Mouse (Mus musculus): Measurements from ENCODE around the gene Znfx1. TPM values are rescaled to one million over a fixed set of nuclear protein-coding genes. Genes with fewer than 3 reads are reported as not detected.
A peak's percentile ranks its signal among the peaks of the same experiment; 100 is the strongest.
"Not testable (repeated sequence)": the region's sequence is repeated elsewhere in the genome, so short reads cannot be mapped to it uniquely, and the experiment has no call there.

Znfx1 gene
- polyA plus RNA-seq, 1 experiment from 2014 or later = 7.9 TPM

- ATAC-seq (ENCODE audit: low FRiP score, low read depth) = no peak
- H3K9ac ChIP-seq = no peak overlapping the region
- H3K4me3 ChIP-seq = no peak overlapping the region
- no peaks in the 10 kb centered on the region for H3K4me1 ChIP-seq
- peaks cover 100% of the 10 kb centered on the region for H3K36me3 ChIP-seq
- no peaks in the 10 kb centered on the region for H3K9me3 ChIP-seq
- 92% methylated on average over 6 of the region's 6 CpGs for WGBS
- no peak overlapping the region for H3K27ac ChIP-seq
- no peak overlapping the region for H3K4me2 ChIP-seq (replicated peaks)
- H3K27me3 ChIP-seq = no peaks in the 10 kb centered on the region
These were observed 24.5 kb downstream of the Znfx1 start for GRCm38 (mm10) chr2:167038297-167038696.

- no peak overlapping the region for H3K9ac ChIP-seq
- no peak for ATAC-seq (ENCODE audit: low FRiP score, low read depth)
- H3K4me3 ChIP-seq = no peak overlapping the region
These were observed 25.1 kb downstream of the Znfx1 start for GRCm38 (mm10) chr2:167037710-167038109.

DNA sequence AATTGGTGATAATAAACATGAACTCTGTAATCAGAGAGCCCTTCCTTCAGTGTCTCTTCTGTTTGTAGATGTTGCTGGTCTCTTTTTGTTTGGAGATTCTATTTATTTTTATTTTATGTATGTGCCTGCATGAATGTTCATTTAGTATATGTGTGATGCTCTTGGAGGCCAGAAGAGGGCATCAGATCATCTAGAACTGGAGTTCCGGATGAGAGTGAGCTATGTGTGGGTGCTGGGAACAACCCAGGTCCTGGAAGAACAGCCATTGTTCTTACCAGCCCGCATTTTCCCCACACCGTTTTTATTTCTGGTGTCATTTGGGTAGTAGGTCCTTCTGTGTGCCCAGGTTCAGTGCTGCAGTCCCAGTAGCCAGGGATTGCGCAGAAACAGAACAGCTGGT is 32.3 kb downstream of the Znfx1 start:
- H3K36me3 ChIP-seq = peaks cover 93% of the 10 kb centered on the region
- 93% methylated on average over 4 of the region's 4 CpGs for WGBS
- no peak overlapping the region for H3K27ac ChIP-seq
- no peak overlapping the region for H3K9ac ChIP-seq
- H3K4me2 ChIP-seq (replicated peaks) = no peak overlapping the region
- no peaks in the 10 kb centered on the region for H3K4me1 ChIP-seq
- ATAC-seq (ENCODE audit: low FRiP score, low read depth) = no peak
- H3K27me3 ChIP-seq = no peaks in the 10 kb centered on the region
- H3K4me3 ChIP-seq = no peak overlapping the region
- no peaks in the 10 kb centered on the region for H3K9me3 ChIP-seq

More at GRCm38 (mm10) chr2:167037710-167038109, 25.1 kb downstream of the Znfx1 start:
- Histone ChIP-seq H3K27ac (no peak overlapping the region), H3K36me3 (peaks cover 97% of the 10 kb centered on the region), H3K9me3 (no peaks in the 10 kb centered on the region), H3K4me2 (replicated peaks) (no peak overlapping the region), H3K4me1 (no peaks in the 10 kb centered on the region), H3K27me3 (no peaks in the 10 kb centered on the region)
- WGBS = 97% methylated on average over 12 of the region's 12 CpGs

DNA sequence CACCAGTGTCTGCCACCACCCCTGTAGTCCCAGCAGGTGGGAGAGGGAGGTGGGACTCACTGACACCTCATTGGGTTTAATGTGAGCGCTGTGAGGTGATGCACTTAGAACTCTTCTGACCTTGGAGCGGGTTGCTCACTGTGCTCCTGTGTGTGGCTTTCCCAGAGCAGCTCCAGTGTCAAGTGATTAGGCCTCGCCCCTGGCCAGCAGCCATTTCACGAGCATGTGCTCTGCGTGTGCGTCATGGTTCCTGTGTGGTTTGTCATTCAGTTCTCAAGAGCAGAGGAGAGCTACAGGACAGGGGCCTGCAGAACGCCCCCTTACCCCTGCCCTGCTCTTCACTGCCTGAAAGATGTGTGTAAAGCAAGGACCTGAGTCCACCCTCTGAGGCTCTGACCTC is 34.3 kb downstream of the Znfx1 start:
- H3K4me2 ChIP-seq (replicated peaks) = no peak overlapping the region
- H3K9me3 ChIP-seq = no peaks in the 10 kb centered on the region
- H3K4me3 ChIP-seq = no peak overlapping the region
- peaks cover 92% of the 10 kb centered on the region for H3K36me3 ChIP-seq
- ATAC-seq (ENCODE audit: low FRiP score, low read depth) = no peak
- H3K27me3 ChIP-seq = no peaks in the 10 kb centered on the region
- no peaks in the 10 kb centered on the region for H3K4me1 ChIP-seq
- no peak overlapping the region for H3K27ac ChIP-seq
- H3K9ac ChIP-seq = no peak overlapping the region
- WGBS = 96% methylated on average over 7 of the region's 7 CpGs

- Histone ChIP-seq H3K4me1 (peaks cover 15% of the 10 kb centered on the region), H3K4me3 (no peak overlapping the region), H3K9me3 (no peaks in the 10 kb centered on the region), H3K9ac (no peak overlapping the region), H3K27ac (no peak overlapping the region), H3K36me3 (peaks cover 64% of the 10 kb centered on the region), H3K4me2 (replicated peaks) (no peak overlapping the region), H3K27me3 (no peaks in the 10 kb centered on the region)
- ATAC-seq (ENCODE audit: low FRiP score, low read depth) = no peak
- 92% methylated on average over 10 of the region's 10 CpGs for WGBS
These were observed 43.4 kb downstream of the Znfx1 start for GRCm38 (mm10) chr2:167019396-167019795.

DNA sequence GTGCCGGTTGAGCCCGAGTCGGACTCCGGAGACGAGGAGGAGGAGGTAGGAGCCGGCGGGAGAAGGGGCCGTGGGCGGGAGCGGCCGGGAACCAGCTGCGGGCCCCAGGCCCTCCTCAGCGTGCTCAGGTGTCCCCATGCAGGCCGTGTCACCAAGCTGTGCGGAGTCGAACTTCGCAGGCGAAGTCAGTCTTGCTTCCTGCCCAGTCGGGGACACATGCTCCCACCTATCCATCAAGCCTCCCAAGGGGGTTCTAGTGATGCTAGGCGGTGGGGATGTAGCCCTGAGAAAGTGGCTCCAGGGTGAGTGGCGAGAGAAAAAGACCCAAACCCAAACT is 47.5 kb downstream of the Znfx1 start:
- Histone ChIP-seq H3K36me3 (peaks cover 27% of the 10 kb centered on the region), H3K4me1 (peaks cover 15% of the 10 kb centered on the region), H3K27ac (no peak overlapping the region), H3K9me3 (no peaks in the 10 kb centered on the region), H3K4me3 (peak overlapping the region; percentile 87), H3K9ac (peak overlapping the region; percentile 89), H3K4me2 (replicated peaks) (peak overlapping the region; percentile 95), H3K27me3 (no peaks in the 10 kb centered on the region)
- no peak; the same call in 1 of the 2 replicates for ATAC-seq (ENCODE audit: low FRiP score, low read depth)
- under 1% methylated on average over 19 of the region's 21 CpGs for WGBS

DNA sequence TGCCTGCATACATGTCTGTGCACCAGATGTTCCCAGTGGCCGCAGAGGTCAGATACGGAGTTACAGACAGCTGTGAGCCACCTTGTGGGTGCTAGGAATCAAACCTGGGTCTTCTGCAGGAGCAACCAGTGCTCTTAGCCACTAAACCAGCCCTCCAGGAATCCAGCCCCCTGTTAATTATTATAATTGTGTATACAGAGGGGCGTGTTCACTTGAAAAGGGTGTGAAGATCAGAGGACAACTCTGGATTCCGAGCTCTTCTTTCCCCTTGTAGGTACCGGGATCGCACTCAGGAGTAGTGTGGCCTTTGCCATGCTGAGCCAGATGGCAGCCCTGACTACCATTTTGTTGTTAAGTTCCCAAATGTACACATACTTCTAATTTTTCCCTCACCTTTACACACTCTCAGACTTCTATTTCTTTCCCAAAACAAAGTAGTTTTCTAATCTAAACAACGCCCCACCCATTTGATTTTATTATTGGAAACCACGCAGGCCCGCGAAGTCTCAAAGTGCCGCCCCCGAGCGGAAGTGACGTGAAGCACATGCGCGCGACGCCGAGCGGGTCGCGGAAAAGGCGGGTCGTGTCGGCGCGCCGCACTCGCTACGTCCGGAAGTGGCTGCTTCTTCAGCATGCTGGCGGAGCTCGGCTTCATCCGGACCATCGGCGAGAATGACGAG is 48.0 kb downstream of the Znfx1 start, which contains the start of gene Ddx27:
Ddx27 (plus strand) TSS at position 492 of the 680 bp plus-strand sequence.
- Histone ChIP-seq H3K4me2 (replicated peaks) (peak within 1 kb of the TSS; percentile 95), H3K9ac (peak within 1 kb of the TSS; percentile 89), H3K27ac (peak within 1 kb of the TSS; percentile 69), H3K4me1 (peaks cover 15% of the 10 kb centered on the region), H3K9me3 (no peaks in the 10 kb centered on the region), H3K36me3 (peaks cover 22% of the 10 kb centered on the region), H3K4me3 (peak within 1 kb of the TSS; percentile 87), H3K27me3 (no peaks in the 10 kb centered on the region)
- WGBS = 3% methylated on average over 37 of the region's 37 CpGs
- peak; percentile 88 for ATAC-seq (ENCODE audit: low FRiP score, low read depth)

DNA sequence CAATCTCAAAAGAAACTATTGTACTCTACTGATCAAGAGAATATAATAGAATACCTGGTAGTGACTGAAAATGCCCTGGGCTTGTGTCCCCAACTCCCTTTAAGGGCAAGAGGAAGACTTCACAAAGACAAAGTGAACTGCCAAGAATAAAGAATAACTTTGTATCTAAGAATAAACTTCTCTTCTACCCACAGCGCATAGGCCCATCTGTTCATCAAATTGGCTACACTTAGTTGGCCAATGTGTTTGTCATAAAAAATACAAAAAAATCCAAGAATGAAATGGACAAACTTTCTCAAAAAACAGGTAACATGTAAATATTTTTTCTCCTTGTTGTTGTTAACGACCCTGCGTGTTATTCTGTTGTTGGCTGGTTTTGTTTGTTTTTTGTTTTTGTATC is 52.3 kb downstream of the Znfx1 start:
- Histone ChIP-seq H3K4me3 (no peak overlapping the region), H3K27me3 (no peaks in the 10 kb centered on the region), H3K9ac (no peak overlapping the region), H3K27ac (no peak overlapping the region), H3K9me3 (no peaks in the 10 kb centered on the region), H3K4me1 (no peaks in the 10 kb centered on the region), H3K4me2 (replicated peaks) (no peak overlapping the region), H3K36me3 (no peaks in the 10 kb centered on the region)
- ATAC-seq (ENCODE audit: low FRiP score, low read depth) = no peak
- 86% methylated on average over 3 of the region's 3 CpGs for WGBS

DNA sequence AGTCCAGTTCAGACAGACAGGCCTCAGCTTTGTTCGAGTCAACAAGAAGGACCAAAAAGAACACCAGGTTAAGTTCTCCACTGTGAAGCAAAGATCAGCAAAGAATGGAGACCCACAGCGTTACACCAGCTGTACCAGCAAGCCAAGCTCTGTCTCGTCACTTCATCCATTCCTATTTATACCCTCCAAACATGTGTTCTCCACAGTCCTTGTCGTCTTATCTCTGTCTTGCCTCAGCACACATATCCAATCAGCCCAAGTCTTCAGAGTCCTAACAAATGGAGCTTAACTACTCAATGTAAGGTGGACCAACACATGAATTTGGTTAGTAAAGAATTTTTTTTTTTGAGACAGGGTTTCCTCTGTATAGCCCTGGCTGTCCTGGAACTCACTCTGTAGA is 53.3 kb downstream of the Znfx1 start:
- no peaks in the 10 kb centered on the region for H3K36me3 ChIP-seq
- no peak overlapping the region for H3K9ac ChIP-seq
- H3K9me3 ChIP-seq = no peaks in the 10 kb centered on the region
- H3K27me3 ChIP-seq = no peaks in the 10 kb centered on the region
- no peaks in the 10 kb centered on the region for H3K4me1 ChIP-seq
- no peak for ATAC-seq (ENCODE audit: low FRiP score, low read depth)
- WGBS = 78% methylated on average over 4 of the region's 4 CpGs
- H3K4me3 ChIP-seq = no peak overlapping the region
- H3K27ac ChIP-seq = no peak overlapping the region
- no peak overlapping the region for H3K4me2 ChIP-seq (replicated peaks)

GRCm38 (mm10) chr2:167007565-167007964 is 55.2 kb downstream of the Znfx1 start:
- H3K9ac ChIP-seq; H3K4me2 ChIP-seq (replicated peaks); ATAC-seq (ENCODE audit: low FRiP score, low read depth); H3K4me1 ChIP-seq; H3K27me3 ChIP-seq; H3K36me3 ChIP-seq; H3K4me3 ChIP-seq; H3K9me3 ChIP-seq; H3K27ac ChIP-seq: not testable (repeated sequence)
- WGBS = 85% methylated on average over 4 of the region's 4 CpGs

- no peaks in the 10 kb centered on the region for H3K4me1 ChIP-seq
- no peak overlapping the region for H3K4me2 ChIP-seq (replicated peaks)
- no peak overlapping the region for H3K27ac ChIP-seq
- H3K9me3 ChIP-seq = no peaks in the 10 kb centered on the region
- no peaks in the 10 kb centered on the region for H3K27me3 ChIP-seq
- no peaks in the 10 kb centered on the region for H3K36me3 ChIP-seq
- H3K9ac ChIP-seq = no peak overlapping the region
- H3K4me3 ChIP-seq = no peak overlapping the region
- no peak for ATAC-seq (ENCODE audit: low FRiP score, low read depth)
- 72% methylated on average over 13 of the region's 13 CpGs for whole genome bisulfite sequencing
These were observed 55.8 kb downstream of the Znfx1 start for GRCm38 (mm10) chr2:167007001-167007491.

DNA sequence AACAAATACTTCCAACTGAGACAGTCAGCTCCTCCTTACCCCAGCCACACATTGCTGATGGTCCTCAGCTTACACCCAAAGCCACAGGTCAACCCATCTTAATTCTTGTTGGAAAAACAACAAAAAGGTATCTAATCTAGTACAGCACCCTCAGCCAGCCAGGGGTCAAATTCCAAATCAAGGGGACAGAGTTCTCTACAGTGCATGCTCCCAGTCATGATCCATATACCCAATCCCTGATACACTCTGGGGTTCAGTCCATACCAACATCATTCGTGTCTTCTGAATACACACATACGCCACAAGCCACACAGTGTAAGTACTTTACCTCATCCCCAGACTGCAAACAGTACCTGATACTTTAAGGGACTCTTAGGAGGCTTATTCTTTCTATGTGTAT is 56.5 kb downstream of the Znfx1 start:
- Histone ChIP-seq H3K4me2 (replicated peaks) (no peak overlapping the region), H3K27me3 (no peaks in the 10 kb centered on the region), H3K9ac (no peak overlapping the region), H3K27ac (no peak overlapping the region), H3K36me3 (no peaks in the 10 kb centered on the region), H3K4me1 (peaks cover 3% of the 10 kb centered on the region; the same call in 1 of the 2 replicates), H3K9me3 (no peaks in the 10 kb centered on the region), H3K4me3 (no peak overlapping the region)
- ATAC-seq (ENCODE audit: low FRiP score, low read depth) = no peak
- WGBS = 87% methylated on average over 2 of the region's 2 CpGs
